Mouse (Mus musculus) heart, adult 8-10 months (tissue): ENCODE measurements at regions not wholly inside any gene's neighbourhood (a gene's known extent, or its start where the extent isn't known, plus 50 kb on each side); places are given as distances from the start of the nearest gene placed in this dataset.

Experiments used
- DNase-seq: peaks from one replicate; pipeline ENCODE4 v3.0.0; 2022; ENCODE audit warnings: low spot score

GRCm38 (mm10) chr5:64462411-64462810, 306.3 kb downstream of the Tbc1d1 start:
- DNase-seq, result no peak

GRCm38 (mm10) chr5:64463570-64463969, 307.5 kb downstream of the Tbc1d1 start:
- DNase-seq, result no peak

- no peak for DNase-seq
Measured at GRCm38 (mm10) chr5:64466320-64466719, 310.2 kb downstream of the Tbc1d1 start.

- no peak for DNase-seq
Measured at GRCm38 (mm10) chr5:64467856-64468255, 311.8 kb downstream of the Tbc1d1 start.

- no peak for DNase-seq
Measured at GRCm38 (mm10) chr5:64468307-64468706, 312.2 kb downstream of the Tbc1d1 start.

GRCm38 (mm10) chr5:64472008-64472407, 315.9 kb downstream of the Tbc1d1 start:
- no peak for DNase-seq

- no peak for DNase-seq
Measured at GRCm38 (mm10) chr5:64472415-64472814, 316.3 kb downstream of the Tbc1d1 start.

- DNase-seq, result no peak
Measured at GRCm38 (mm10) chr5:64474868-64475267, 318.8 kb downstream of the Tbc1d1 start.

GRCm38 (mm10) chr5:64475736-64476519, 319.8 kb downstream of the Tbc1d1 start:
- no peak for DNase-seq

- DNase-seq, result no peak
Measured at GRCm38 (mm10) chr5:64476641-64477369, 320.7 kb downstream of the Tbc1d1 start.

GRCm38 (mm10) chr5:64478143-64478542, 322.0 kb downstream of the Tbc1d1 start:
- no peak for DNase-seq

GRCm38 (mm10) chr5:64478599-64479214, 322.6 kb downstream of the Tbc1d1 start:
- no peak for DNase-seq

GRCm38 (mm10) chr5:64479315-64479714, 323.2 kb downstream of the Tbc1d1 start:
- DNase-seq, result no peak

GRCm38 (mm10) chr5:64485043-64485442, 318.1 kb upstream of the Klf3 start:
- no peak for DNase-seq

- no peak for DNase-seq
Measured at GRCm38 (mm10) chr5:64485856-64486255, 317.3 kb upstream of the Klf3 start.

- no peak for DNase-seq
Measured at GRCm38 (mm10) chr5:64486761-64487160, 316.4 kb upstream of the Klf3 start.

GRCm38 (mm10) chr5:64487698-64488398, 315.3 kb upstream of the Klf3 start:
- no peak for DNase-seq

- DNase-seq, result no peak
Measured at GRCm38 (mm10) chr5:64489656-64490444, 313.3 kb upstream of the Klf3 start.

- DNase-seq, result no peak
Measured at GRCm38 (mm10) chr5:64490445-64490950, 312.7 kb upstream of the Klf3 start.

GRCm38 (mm10) chr5:64494429-64494828, 308.8 kb upstream of the Klf3 start:
- DNase-seq, result no peak

- no peak for DNase-seq
Measured at GRCm38 (mm10) chr5:64496853-64497252, 306.3 kb upstream of the Klf3 start.
